Mouse (Mus musculus) gastrocnemius, postnatal 10 days (tissue): ENCODE data around the gene Lrg1. TPM values are rescaled to one million over a fixed set of nuclear protein-coding genes. Genes with fewer than 3 reads are reported as not detected.

ENCODE experiments used
- DNase-seq: peaks from one replicate; pipeline ENCODE4 v3.0.0; 2021; ENCODE audit warnings: mixed read lengths
- total RNA-seq, 2 experiments: library from RNA; stranded (reverse); gene quantifications; 2 replicates each; pipeline ENCODE4 v1.2.3; 2021

The Lrg1 gene
- total RNA-seq, 2 experiments from 2014 or later, result 1.4 to 3.1 TPM

DNA sequence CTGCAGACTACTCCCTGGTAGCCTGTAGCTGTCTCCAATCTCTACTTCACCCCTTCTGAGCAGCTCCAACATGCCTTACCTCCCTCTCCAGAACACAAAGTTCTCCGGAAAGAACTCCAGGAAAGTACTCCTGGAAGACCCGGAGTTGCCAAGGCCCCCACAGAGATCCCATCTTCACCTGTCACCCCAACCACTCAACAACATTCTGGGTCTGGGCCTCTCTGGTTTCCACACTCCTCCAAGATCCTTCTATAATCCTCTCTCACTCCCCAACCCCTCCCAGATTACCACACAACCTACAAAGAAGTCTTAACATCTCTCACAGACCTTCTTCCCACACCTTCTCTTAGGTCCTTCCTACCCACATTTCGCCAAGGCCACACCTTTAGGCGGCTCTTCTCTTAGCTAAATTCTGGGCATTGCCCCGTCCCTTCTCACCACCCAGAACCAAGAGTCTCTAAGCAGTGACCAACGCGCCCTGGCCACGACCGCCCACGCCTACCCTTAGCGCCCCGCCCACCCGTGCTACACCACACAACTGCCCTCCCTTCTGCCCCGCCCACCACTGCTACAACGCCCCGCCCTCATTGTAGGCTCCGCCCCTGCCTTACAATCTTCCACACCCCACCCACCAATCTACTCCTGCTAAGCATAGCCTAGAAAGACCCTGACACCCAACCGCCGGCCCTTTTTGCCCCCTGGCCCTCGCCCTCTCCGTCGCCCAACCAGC is 47.5 kb downstream of the Lrg1 start:
- DNase-seq, result peak; percentile 85

GRCm38 (mm10) chr17:56072243-56072642 is 49.6 kb downstream of the Lrg1 start:
- DNase-seq, result no peak

- DNase-seq, result no peak
Measured at GRCm38 (mm10) chr17:56071126-56071525, 50.7 kb downstream of the Lrg1 start.

Other genes with a start within 250 kb of the Lrg1 start
- gene Zfp119a, start 243.1 kb downstream of the Lrg1 start, total RNA-seq, result 1 to 10 TPM; 4.2 to 5.1 TPM
- gene Zfp959, start 229.9 kb downstream of the Lrg1 start, total RNA-seq, result 1 to 10 TPM; 3.6 to 4.5 TPM
- 1 to 10 TPM; 3.5 to 4.0 TPM for gene Zfp119b, start 172.5 kb downstream of the Lrg1 start, total RNA-seq
- 1 to 10 TPM in 1 of 2 experiments, under 1 TPM in 1; 0.75 to 1.6 TPM for gene Ebi3, start 169.4 kb downstream of the Lrg1 start, total RNA-seq
- 10 to 100 TPM; 11.1 to 11.6 TPM for gene Yju2, start 162.9 kb downstream of the Lrg1 start, total RNA-seq
- gene Shd, start 151.5 kb downstream of the Lrg1 start, total RNA-seq, result 1 to 10 TPM in 1 of 2 experiments, under 1 TPM in 1; 0.87 to 1.2 TPM
- 1 to 10 TPM in 1 of 2 experiments, under 1 TPM in 1; 0.49 to 1.0 TPM for gene Fsd1, start 135.5 kb downstream of the Lrg1 start, total RNA-seq
- 1 to 10 TPM; 4.7 to 8.1 TPM for gene Stap2, start 116.4 kb downstream of the Lrg1 start, total RNA-seq
- gene Mpnd, start 116.3 kb downstream of the Lrg1 start, total RNA-seq, result 10 to 100 TPM; 31.6 to 36.9 TPM
- 10 to 100 TPM; 25.7 to 35.0 TPM for gene Sh3gl1, start 85.4 kb downstream of the Lrg1 start, total RNA-seq
- gene Chaf1a, start 81.6 kb downstream of the Lrg1 start, total RNA-seq, result 1 to 10 TPM; 3.6 to 8.7 TPM
- gene Ubxn6, start 47.0 kb downstream of the Lrg1 start, total RNA-seq, result 10 to 100 TPM; 37.8 to 39.0 TPM
- gene Hdgfl2, start 42.4 kb downstream of the Lrg1 start, total RNA-seq, result 10 to 100 TPM; 37.7 to 45.7 TPM
- gene Plin4, start 12.2 kb downstream of the Lrg1 start, total RNA-seq, result 100 to 1,000 TPM in 1 of 2 experiments, 10 to 100 TPM in 1; 75.2 to 106 TPM
- gene Plin5, start 4.4 kb downstream of the Lrg1 start, total RNA-seq, result 10 to 100 TPM; 19.2 to 19.9 TPM
- 10 to 100 TPM; 14.4 to 14.7 TPM for gene Sema6b, start 18.3 kb upstream of the Lrg1 start, total RNA-seq
- gene Tnfaip8l1, start 40.5 kb upstream of the Lrg1 start, total RNA-seq, result 1 to 10 TPM; 5.0 to 5.3 TPM
- gene Mydgf, start 61.9 kb upstream of the Lrg1 start, total RNA-seq, result 10 to 100 TPM; 28.8 to 36.5 TPM
- 10 to 100 TPM; 21.7 to 24.3 TPM for gene Dpp9, start 96.9 kb upstream of the Lrg1 start, total RNA-seq
- 10 to 100 TPM; 91.9 to 99.8 TPM for gene Fem1a, start 134.8 kb upstream of the Lrg1 start, total RNA-seq
- 1 to 10 TPM; 6.6 to 6.8 TPM for gene Ticam1, start 154.8 kb upstream of the Lrg1 start, total RNA-seq
- 10 to 100 TPM; 37.2 to 41.7 TPM for gene Plin3, start 170.9 kb upstream of the Lrg1 start, total RNA-seq
- not detected for gene Arrdc5, start 178.3 kb upstream of the Lrg1 start, total RNA-seq
- gene Uhrf1, start 181.3 kb upstream of the Lrg1 start, total RNA-seq, result 10 to 100 TPM; 14.4 to 20.3 TPM
- 10 to 100 TPM; 24.9 to 28.6 TPM for gene Kdm4b, start 204.1 kb upstream of the Lrg1 start, total RNA-seq